Mouse (Mus musculus) embryonic facial prominence, embryonic 12.5 days (tissue): ENCODE measurements around the gene Gm10803. TPM values are rescaled to one million over a fixed set of nuclear protein-coding genes. Genes with fewer than 3 reads are reported as not detected.
"Not testable (repeated sequence)": the region's sequence is repeated elsewhere in the genome, so short reads cannot be mapped to it uniquely, and the experiment has no call there.

ENCODE experiments used
- ATAC-seq: fragments of 200-750 bp; cut with Nextera tagmentation; 2 replicates; pipeline ENCODE4 v1.8.0; 2017; ENCODE audit not compliant: insufficient number of reproducible peaks, insufficient read depth, low FRiP score, low TSS enrichment
- H3K27ac ChIP-seq: fragments of 300-500 bp; sonication (generic); 2 replicates; pipeline ENCODE4 v1.5.1; 2016; ENCODE audit warnings: mild to moderate bottlenecking
- H3K27me3 ChIP-seq: fragments of 300-500 bp; sonication (generic); 2 replicates; pipeline ENCODE4 v1.6.1; 2016; ENCODE audit warnings: mild to moderate bottlenecking, moderate library complexity
- H3K36me3 ChIP-seq: fragments of 300-500 bp; sonication (generic); 2 replicates; pipeline ENCODE4 v1.6.1; 2016; ENCODE audit warnings: mild to moderate bottlenecking
- H3K4me1 ChIP-seq: fragments of 300-500 bp; sonication (generic); 2 replicates; pipeline ENCODE4 v1.6.1; 2016
- H3K4me2 ChIP-seq: fragments of 300-500 bp; sonication (generic); replicated peaks from 2 replicates; pipeline ENCODE4 v1.6.1; 2016; ENCODE audit warnings: mild to moderate bottlenecking, moderate library complexity
- H3K4me3 ChIP-seq: fragments of 300-500 bp; sonication (generic); 2 replicates; pipeline ENCODE4 v1.5.1; 2016; ENCODE audit warnings: mild to moderate bottlenecking
- H3K9ac ChIP-seq: fragments of 300-500 bp; sonication (generic); 2 replicates; pipeline ENCODE4 v1.6.1; 2016; ENCODE audit warnings: mild to moderate bottlenecking, moderate library complexity
- H3K9me3 ChIP-seq: fragments of 300-500 bp; sonication (generic); 2 replicates; pipeline ENCODE4 v1.6.1; 2016; ENCODE audit warnings: mild to moderate bottlenecking, moderate library complexity
- WGBS: fragments of 180-500 bp; shearing (Covaris S2); methylation state at CpG from one replicate; pipeline ENCODE4 v1.1.7; 2016; 5-methylcytosine and 5-hydroxymethylcytosine counted together
- polyA plus RNA-seq: library from polyadenylated mRNA; unstranded; fragments of >200 nt; fragmentation: Nextera tagmentation; extraction: Ambion mirVana; gene quantifications from 2 replicates; pipeline ENCODE4 v1.2.1, GENCODE M21; 2016

Gene Gm10803
- polyA plus RNA-seq: not detected in 2 replicates

DNA sequence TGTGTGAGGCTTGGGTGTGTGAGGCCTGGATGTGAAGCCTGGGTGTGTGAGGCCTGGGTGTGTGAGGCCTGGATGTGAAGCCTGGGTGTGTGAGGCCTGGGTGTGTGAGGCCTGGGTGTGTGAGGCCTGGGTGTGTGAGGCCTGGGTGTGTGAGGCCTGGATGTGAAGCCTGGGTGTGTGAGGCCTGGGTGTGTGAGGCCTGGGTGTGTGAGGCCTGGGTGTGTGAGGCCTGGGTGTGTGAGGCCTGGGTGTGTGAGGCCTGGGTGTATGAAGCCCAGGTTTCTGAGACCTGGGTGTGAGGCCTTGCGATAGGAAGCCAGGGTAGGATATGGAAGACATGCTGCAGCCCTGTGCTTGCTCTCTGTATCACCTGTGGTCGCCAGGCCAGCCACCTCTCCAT lies at the start of gene Gm10803:
Gm10803 (plus strand) TSS at position 301 of the 400 bp plus-strand sequence.
- not testable (repeated sequence) for ATAC-seq, H3K4me2 ChIP-seq, H3K27ac ChIP-seq, H3K4me1 ChIP-seq, H3K9ac ChIP-seq, H3K27me3 ChIP-seq, H3K4me3 ChIP-seq, H3K9me3 ChIP-seq, H3K36me3 ChIP-seq
- WGBS: 93% methylated on average over 2 of the region's 2 CpGs

DNA sequence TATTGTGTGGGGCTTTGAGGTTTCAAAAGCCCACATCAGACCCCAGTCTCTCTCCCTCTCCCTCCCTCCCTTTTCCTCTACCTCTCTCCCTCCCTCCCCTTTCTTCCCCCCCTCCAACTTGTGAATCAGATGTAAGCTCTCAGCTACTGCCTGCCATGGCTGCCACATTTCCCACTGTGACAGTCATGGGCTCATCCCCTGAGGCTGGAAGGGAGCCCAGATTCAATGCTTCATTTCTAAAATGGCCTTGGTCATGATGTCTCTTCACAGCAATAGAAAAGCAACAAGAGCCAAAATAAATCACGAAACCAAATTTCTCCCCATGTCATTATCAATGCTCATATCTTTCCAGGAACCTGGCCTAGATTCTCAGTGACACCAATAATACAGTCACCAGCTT lies 49.5 kb upstream of the Gm10803 start:
- Histone ChIP-seq H3K4me3 (no peak overlapping the region), H3K36me3 (no peaks in the 10 kb centered on the region), H3K9ac (no peak overlapping the region), H3K27ac (no peak overlapping the region), H3K4me1 (peaks cover 9% of the 10 kb centered on the region), H3K4me2 (no peak overlapping the region), H3K9me3 (no peaks in the 10 kb centered on the region), H3K27me3 (no peaks in the 10 kb centered on the region)
- no peak for ATAC-seq
- 100% methylated on average over 1 of the region's 1 CpGs for WGBS

DNA sequence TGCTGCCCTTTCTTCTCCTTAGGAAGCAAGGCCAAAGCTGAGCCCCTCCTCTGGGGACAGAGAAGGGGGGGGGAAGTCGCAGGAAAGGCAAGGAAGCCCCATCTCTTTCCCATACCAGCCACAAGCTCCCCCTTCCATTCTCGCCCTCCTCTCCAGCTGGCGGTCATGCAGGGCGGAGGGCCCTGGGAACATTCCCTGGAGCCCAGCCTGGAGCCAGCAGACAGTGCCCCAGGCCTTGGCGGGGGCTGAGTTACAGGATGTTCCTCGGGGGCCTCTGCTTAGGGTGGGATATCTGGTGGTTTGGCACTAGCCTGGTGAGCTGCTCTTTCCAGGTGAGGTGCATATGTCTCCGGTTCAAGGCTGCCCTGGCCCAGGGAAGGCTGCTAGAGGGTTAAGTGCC lies 48.2 kb upstream of the Gm10803 start:
- ATAC-seq: no peak
- Histone ChIP-seq H3K9me3 (no peaks in the 10 kb centered on the region), H3K4me2 (no peak overlapping the region), H3K4me3 (no peak overlapping the region), H3K4me1 (peaks cover 15% of the 10 kb centered on the region), H3K9ac (no peak overlapping the region), H3K36me3 (no peaks in the 10 kb centered on the region), H3K27me3 (no peaks in the 10 kb centered on the region), H3K27ac (no peak overlapping the region)
- WGBS: 61% methylated on average over 7 of the region's 7 CpGs

DNA sequence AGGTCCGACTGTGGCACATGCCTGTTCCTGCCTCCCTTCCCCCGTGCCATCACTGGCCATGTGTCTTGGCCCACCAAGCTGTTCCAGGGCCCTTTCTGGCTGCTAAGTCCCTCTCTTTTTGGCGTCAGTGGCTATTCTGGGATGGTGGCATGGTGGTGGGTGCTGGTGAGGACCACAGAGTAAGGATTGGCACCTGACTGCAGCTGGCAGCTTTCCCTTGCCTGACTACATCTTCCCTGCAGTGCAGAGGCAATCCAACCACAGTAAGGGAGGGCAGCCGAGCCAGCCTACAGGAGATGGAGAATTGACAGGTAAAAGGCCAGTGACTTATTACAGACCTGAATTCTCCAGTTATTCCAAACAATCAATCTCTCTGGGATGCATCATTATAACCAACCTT lies 45.1 kb upstream of the Gm10803 start:
- Histone ChIP-seq H3K9ac (no peak overlapping the region), H3K4me2 (no peak overlapping the region), H3K4me3 (no peak overlapping the region), H3K27me3 (no peaks in the 10 kb centered on the region), H3K4me1 (peaks cover 15% of the 10 kb centered on the region), H3K9me3 (no peaks in the 10 kb centered on the region), H3K36me3 (no peaks in the 10 kb centered on the region), H3K27ac (peak overlapping the region; percentile 23; the same call in 1 of the 2 replicates)
- WGBS: 82% methylated on average over 4 of the region's 4 CpGs
- ATAC-seq: no peak

DNA sequence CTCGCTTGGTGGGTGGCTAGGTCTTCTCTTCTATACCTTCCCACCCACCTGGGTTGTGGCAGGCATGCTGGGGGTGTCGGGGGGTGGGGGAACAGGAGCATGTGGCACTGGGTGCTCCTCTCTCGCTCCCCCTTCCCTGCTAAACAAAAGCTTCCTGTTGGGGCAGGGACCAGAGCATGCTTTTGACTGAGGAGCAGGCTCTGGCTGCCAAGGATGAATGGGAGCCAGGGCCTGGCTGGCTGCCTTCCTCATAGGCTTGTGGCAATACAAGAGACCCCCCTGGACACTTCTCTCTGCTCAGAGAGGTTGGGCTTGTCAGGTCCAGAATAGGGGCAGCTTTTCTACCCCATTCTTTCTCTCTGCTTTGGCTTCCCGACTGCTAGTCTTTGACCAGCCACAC lies 39.3 kb upstream of the Gm10803 start:
- Histone ChIP-seq H3K36me3 (no peaks in the 10 kb centered on the region), H3K4me1 (peaks cover 37% of the 10 kb centered on the region), H3K4me3 (no peak overlapping the region), H3K9me3 (no peaks in the 10 kb centered on the region), H3K9ac (no peak overlapping the region), H3K27ac (no peak overlapping the region), H3K27me3 (no peaks in the 10 kb centered on the region), H3K4me2 (no peak overlapping the region)
- no peak for ATAC-seq
- 62% methylated on average over 4 of the region's 4 CpGs for WGBS

DNA sequence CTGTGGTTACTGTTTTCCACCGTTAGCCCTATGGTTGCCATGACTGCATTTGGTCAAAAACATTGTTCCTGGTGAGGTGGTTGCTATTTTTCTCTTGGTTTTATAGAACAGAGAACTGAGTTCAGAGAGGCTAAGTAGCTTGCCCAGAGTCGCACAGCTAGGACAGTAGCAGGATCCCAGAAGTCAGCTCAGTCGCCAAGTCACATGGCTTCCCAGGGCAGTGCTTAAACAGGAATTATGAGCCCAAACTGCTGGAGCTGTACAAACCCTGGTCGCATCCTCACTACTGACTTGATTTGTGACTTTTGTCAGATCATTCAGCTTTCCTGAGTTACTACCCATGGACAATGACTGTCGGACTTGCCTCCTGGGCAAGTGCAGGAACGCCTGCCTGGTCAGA lies 38.8 kb upstream of the Gm10803 start:
- Histone ChIP-seq H3K27me3 (no peaks in the 10 kb centered on the region), H3K9ac (no peak overlapping the region), H3K4me3 (no peak overlapping the region), H3K4me1 (peaks cover 35% of the 10 kb centered on the region), H3K36me3 (no peaks in the 10 kb centered on the region), H3K4me2 (no peak overlapping the region), H3K9me3 (no peaks in the 10 kb centered on the region), H3K27ac (peak overlapping the region; percentile 65)
- ATAC-seq: no peak
- WGBS: 67% methylated on average over 6 of the region's 6 CpGs

DNA sequence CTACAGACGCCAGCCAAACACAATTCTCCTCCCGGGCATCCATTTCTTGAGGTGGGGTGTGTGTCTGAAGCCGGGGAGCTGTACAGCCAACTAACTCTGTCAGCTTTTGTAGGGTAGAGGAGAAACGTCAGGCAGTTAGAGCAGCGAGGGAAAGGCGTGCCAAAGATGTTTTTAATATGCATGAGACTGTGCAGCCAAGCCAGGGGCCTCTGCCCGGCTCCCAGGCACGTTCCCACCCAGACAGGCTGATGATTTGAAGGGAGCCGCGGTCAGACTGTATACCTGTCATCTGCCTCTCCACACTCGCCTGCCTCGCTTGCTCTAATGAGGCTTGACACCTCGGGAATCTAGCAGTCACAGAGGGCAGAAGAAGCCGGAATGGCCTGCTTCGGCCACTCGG lies 38.4 kb upstream of the Gm10803 start:
- no peaks in the 10 kb centered on the region for H3K36me3 ChIP-seq
- ATAC-seq: peak; percentile 49; the same call in 1 of the 2 replicates
- no peak overlapping the region for H3K4me2 ChIP-seq
- H3K27me3 ChIP-seq: no peaks in the 10 kb centered on the region
- no peaks in the 10 kb centered on the region for H3K9me3 ChIP-seq
- H3K4me3 ChIP-seq: no peak overlapping the region
- H3K9ac ChIP-seq: no peak overlapping the region
- 35% methylated on average over 16 of the region's 16 CpGs for WGBS
- H3K4me1 ChIP-seq: peaks cover 33% of the 10 kb centered on the region
- peak overlapping the region; percentile 65 for H3K27ac ChIP-seq

DNA sequence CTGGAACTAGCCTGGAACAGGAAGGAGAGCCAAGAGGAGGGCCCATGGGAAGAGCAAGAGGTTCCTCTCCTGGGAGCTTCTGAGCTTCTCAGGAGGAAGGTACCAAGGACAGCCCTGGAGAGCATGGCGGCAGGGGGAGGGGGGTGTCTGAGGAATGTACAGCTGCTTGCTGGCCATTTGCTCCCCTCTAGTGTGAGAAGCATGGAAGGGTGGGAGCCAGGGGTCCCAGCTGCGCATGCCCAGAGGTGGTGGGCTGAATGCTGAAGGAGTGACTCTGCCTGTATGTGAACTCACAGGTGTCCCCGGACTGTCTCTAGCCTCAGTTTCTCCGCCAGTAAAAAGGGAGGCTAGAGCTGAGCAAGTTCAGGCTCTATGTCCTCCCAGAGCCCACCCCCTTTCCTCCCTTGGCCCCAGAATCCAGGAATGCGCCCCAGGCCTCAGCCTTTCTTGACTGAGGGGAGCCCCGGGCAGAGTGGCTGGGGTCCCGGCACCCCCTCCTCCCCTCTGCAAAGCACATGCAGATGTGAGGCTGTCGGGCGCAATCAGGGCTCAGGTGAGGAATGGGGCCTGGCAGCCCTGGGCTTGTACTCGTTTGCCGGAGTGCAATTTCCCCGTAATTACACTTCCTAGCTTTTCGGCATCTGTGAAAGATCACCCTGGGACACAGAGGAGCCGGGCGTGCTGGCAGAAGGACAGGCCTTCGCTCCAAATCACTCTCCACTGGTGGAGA lies 35.2 kb upstream of the Gm10803 start:
- peak; percentile 62; the same call in 1 of the 2 replicates for ATAC-seq
- H3K4me3 ChIP-seq: no peak overlapping the region
- no peaks in the 10 kb centered on the region for H3K36me3 ChIP-seq
- H3K27me3 ChIP-seq: no peaks in the 10 kb centered on the region
- peaks cover 36% of the 10 kb centered on the region for H3K4me1 ChIP-seq
- H3K27ac ChIP-seq: peak overlapping the region; percentile 30; the same call in 1 of the 2 replicates
- no peak overlapping the region for H3K4me2 ChIP-seq
- no peaks in the 10 kb centered on the region for H3K9me3 ChIP-seq
- WGBS: 51% methylated on average over 16 of the region's 16 CpGs
- H3K9ac ChIP-seq: no peak overlapping the region

DNA sequence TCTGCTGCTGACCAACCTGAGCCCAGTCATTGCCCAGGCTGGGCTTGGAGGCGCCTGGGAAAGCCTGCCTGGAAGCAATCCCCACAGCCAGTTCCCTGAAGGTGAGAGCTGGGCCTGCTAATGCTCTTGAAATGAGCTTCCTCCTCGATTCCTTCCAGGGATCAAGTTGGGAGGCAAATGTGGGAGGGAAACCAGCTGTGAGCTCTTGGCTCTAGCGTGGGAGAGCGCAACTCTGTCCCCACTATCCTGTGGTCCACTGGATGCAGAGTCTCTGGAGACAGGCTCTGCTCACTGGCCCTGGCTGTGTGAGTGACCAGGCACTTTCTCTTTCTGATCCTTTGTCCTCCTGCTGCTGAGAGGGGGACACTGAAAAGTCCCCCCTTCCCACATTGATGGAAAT lies 30.8 kb upstream of the Gm10803 start:
- Histone ChIP-seq H3K4me3 (no peak overlapping the region), H3K27ac (no peak overlapping the region), H3K4me2 (no peak overlapping the region), H3K9me3 (no peaks in the 10 kb centered on the region), H3K36me3 (no peaks in the 10 kb centered on the region), H3K9ac (no peak overlapping the region), H3K27me3 (no peaks in the 10 kb centered on the region), H3K4me1 (peaks cover 19% of the 10 kb centered on the region)
- ATAC-seq: no peak
- 53% methylated on average over 4 of the region's 4 CpGs for WGBS

DNA sequence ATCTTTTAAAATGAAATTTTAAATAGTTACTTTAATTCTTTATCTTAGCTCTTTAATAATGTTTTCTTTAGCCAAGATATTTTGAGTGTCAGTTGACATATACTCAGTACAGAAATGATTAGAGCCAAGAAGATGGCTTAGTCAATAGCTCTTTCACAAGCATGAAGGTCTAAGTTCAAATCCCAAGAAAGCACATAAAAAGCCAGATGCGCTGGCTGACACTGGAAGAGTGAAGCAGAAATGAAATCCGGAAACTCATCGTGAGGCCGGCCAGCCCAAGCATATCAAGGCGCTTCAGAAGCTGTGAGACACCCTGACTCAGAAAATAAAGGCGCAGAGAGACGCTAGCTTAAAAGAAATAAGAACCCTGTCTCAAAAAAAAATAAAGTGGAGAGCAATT lies 26.5 kb upstream of the Gm10803 start:
- H3K4me3 ChIP-seq: no peak overlapping the region
- no peak overlapping the region for H3K4me2 ChIP-seq
- ATAC-seq: no peak
- WGBS: 90% methylated on average over 7 of the region's 7 CpGs
- H3K27me3 ChIP-seq: no peaks in the 10 kb centered on the region
- H3K9ac ChIP-seq: no peak overlapping the region
- H3K9me3 ChIP-seq: no peaks in the 10 kb centered on the region
- peaks cover 22% of the 10 kb centered on the region for H3K4me1 ChIP-seq
- no peak overlapping the region for H3K27ac ChIP-seq
- H3K36me3 ChIP-seq: no peaks in the 10 kb centered on the region

DNA sequence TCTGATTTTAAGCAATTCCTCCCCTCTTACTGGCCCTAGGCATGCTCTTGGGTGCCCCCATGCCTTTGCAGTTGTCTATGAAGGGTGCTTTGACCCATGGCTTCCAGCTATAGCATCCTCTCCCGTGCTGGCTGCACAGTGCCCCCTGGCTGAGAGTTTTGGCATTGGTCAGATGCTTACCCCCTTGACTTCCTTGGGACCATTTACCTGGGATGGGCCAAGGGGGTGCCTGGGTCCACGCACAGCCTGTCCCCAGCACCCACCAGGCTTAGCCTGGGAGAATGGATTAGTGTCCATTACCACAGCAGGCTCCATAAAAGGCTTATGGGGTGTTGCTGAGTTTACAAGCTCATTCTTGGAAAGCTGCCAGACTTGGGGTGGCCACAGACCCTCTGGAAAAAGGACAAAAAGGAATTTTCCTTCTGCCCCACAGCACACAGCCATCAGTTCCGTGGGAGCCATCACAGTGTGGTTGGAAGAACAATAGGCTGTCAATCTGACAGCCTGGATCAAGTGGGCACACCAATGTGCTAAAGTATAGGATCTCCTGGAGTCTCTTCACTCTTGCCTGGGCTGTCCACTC lies 22.9 kb upstream of the Gm10803 start:
- H3K9ac ChIP-seq: no peak overlapping the region
- no peaks in the 10 kb centered on the region for H3K36me3 ChIP-seq
- peaks cover 22% of the 10 kb centered on the region for H3K4me1 ChIP-seq
- no peaks in the 10 kb centered on the region for H3K27me3 ChIP-seq
- no peak for ATAC-seq
- peak overlapping the region; percentile 54; the same call in 1 of the 2 replicates for H3K27ac ChIP-seq
- H3K4me3 ChIP-seq: no peak overlapping the region
- no peaks in the 10 kb centered on the region for H3K9me3 ChIP-seq
- WGBS: 60% methylated on average over 3 of the region's 3 CpGs
- H3K4me2 ChIP-seq: no peak overlapping the region

DNA sequence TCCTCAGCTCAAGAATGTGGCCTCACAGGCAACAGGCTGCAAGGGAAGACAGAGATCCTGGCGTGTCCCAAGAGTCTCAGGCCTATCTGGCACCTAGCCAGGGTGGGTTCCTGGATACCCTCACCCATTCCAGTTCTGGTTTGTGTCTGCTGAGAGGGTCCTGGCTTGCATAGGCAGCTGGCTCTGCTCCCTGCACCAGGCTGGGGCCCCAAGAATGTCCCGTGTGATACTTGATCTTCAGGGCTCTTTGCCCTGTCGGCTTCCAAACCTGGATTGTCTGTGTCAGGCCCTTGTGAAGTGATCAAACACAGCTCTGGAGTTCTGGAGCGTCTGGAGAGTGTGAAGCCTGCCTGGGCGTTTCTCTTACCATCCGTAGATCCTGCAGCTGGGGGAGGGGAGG lies 22.2 kb upstream of the Gm10803 start:
- peaks cover 22% of the 10 kb centered on the region for H3K4me1 ChIP-seq
- H3K27me3 ChIP-seq: no peaks in the 10 kb centered on the region
- H3K9me3 ChIP-seq: no peaks in the 10 kb centered on the region
- peak overlapping the region; percentile 54 for H3K27ac ChIP-seq
- no peak overlapping the region for H3K9ac ChIP-seq
- H3K4me3 ChIP-seq: no peak overlapping the region
- no peaks in the 10 kb centered on the region for H3K36me3 ChIP-seq
- WGBS: 12% methylated on average over 6 of the region's 6 CpGs
- peak; percentile 68; the same call in 1 of the 2 replicates for ATAC-seq
- H3K4me2 ChIP-seq: no peak overlapping the region
